Mouse (Mus musculus) midbrain, embryonic 11.5 days (tissue): ENCODE results near the gene Snd1. TPM values are rescaled to one million over a fixed set of nuclear protein-coding genes. Genes with fewer than 3 reads are reported as not detected.

Experiments used
- ATAC-seq: fragments of 200-750 bp; cut with Nextera tagmentation; 2 replicates; pipeline ENCODE4 v1.8.0; 2017; ENCODE audit warnings: moderate TSS enrichment, moderate library complexity; ENCODE audit not compliant: low FRiP score
- DNase-seq: peaks from one replicate; pipeline ENCODE4 v3.0.0; 2015; ENCODE audit warnings: low spot score; ENCODE audit errors: missing footprints
- H3K27ac ChIP-seq: fragments of 300-500 bp; sonication (generic); 2 replicates; pipeline ENCODE4 v1.5.1; 2014; ENCODE audit warnings: low read depth, low read length
- H3K27me3 ChIP-seq: fragments of 300-500 bp; sonication (generic); 2 replicates; pipeline ENCODE4 v1.6.1; 2014; ENCODE audit warnings: mild to moderate bottlenecking, low read length, moderate library complexity, mixed read lengths; ENCODE audit not compliant: control insufficient read depth, insufficient read depth
- H3K36me3 ChIP-seq: fragments of 300-500 bp; sonication (generic); 2 replicates; pipeline ENCODE4 v1.6.1; 2014; ENCODE audit warnings: mild to moderate bottlenecking, low read length, moderate library complexity, mixed read lengths; ENCODE audit not compliant: control insufficient read depth, insufficient read depth
- H3K4me1 ChIP-seq: fragments of 300-500 bp; sonication (generic); 2 replicates; pipeline ENCODE4 v1.6.1; 2014; ENCODE audit warnings: low read length; ENCODE audit not compliant: control insufficient read depth, insufficient read depth
- H3K4me2 ChIP-seq: fragments of 300-500 bp; sonication (generic); 2 replicates; pipeline ENCODE4 v1.6.1; 2014; ENCODE audit warnings: mild to moderate bottlenecking, moderate library complexity
- H3K4me3 ChIP-seq: fragments of 300-500 bp; sonication (generic); 2 replicates; pipeline ENCODE4 v1.5.1; 2014; ENCODE audit warnings: low read depth, low read length
- H3K9ac ChIP-seq: fragments of 300-500 bp; sonication (generic); 2 replicates; pipeline ENCODE4 v1.6.1; 2014; ENCODE audit warnings: low read length
- H3K9me3 ChIP-seq: fragments of 300-500 bp; sonication (generic); 2 replicates; pipeline ENCODE4 v1.6.1; 2016; ENCODE audit warnings: low read length; ENCODE audit not compliant: control insufficient read depth
- WGBS: fragments of 180-500 bp; shearing (Covaris S2); extraction: QIAGEN DNeasy Blood & Tissue Kit; methylation state at CpG from one replicate; pipeline ENCODE4 v1.1.7; 2014; 5-methylcytosine and 5-hydroxymethylcytosine counted together
- polyA plus RNA-seq: library from polyadenylated mRNA; unstranded; fragments of >200 nt; fragmentation: Nextera tagmentation; extraction: Ambion mirVana; gene quantifications from 2 replicates; pipeline ENCODE4 v1.2.1, GENCODE M21; 2014

The Snd1 gene
- polyA plus RNA-seq, 1 experiment from 2014 or later: 88.9 TPM

- H3K4me2 ChIP-seq: no peak overlapping the region
- H3K4me3 ChIP-seq: no peak overlapping the region
- ATAC-seq (no peak), DNase-seq (no peak)
- no peaks in the 10 kb centered on the region; the same call in 1 of the 2 replicates for H3K36me3 ChIP-seq
- H3K9ac ChIP-seq: no peak overlapping the region
- 72% methylated on average over 5 of the region's 5 CpGs for WGBS
- H3K27me3 ChIP-seq: no peaks in the 10 kb centered on the region
- no peak overlapping the region for H3K27ac ChIP-seq
- H3K9me3 ChIP-seq: no peaks in the 10 kb centered on the region
- peaks cover 7% of the 10 kb centered on the region for H3K4me1 ChIP-seq
Observed at GRCm38 (mm10) chr6:28724776-28725175, 249.8 kb downstream of the Snd1 start.

- H3K36me3 ChIP-seq: no peaks in the 10 kb centered on the region
- no peak for ATAC-seq
- DNase-seq: no peak
Observed at GRCm38 (mm10) chr6:28729236-28729635, 254.3 kb downstream of the Snd1 start.

GRCm38 (mm10) chr6:28729649-28730048, 254.7 kb downstream of the Snd1 start:
- H3K27me3 ChIP-seq: no peaks in the 10 kb centered on the region
- no peak overlapping the region for H3K4me2 ChIP-seq
- H3K36me3 ChIP-seq: no peaks in the 10 kb centered on the region
- H3K4me3 ChIP-seq: no peak overlapping the region
- ATAC-seq (no peak), DNase-seq (no peak)
- peaks cover 9% of the 10 kb centered on the region for H3K4me1 ChIP-seq
- H3K9me3 ChIP-seq: no peaks in the 10 kb centered on the region
- no peak overlapping the region for H3K27ac ChIP-seq
- 31% methylated on average over 2 of the region's 2 CpGs for WGBS
- no peak overlapping the region for H3K9ac ChIP-seq

More at GRCm38 (mm10) chr6:28729236-28729635, 254.3 kb downstream of the Snd1 start:
- no peaks in the 10 kb centered on the region for H3K9me3 ChIP-seq
- H3K27me3 ChIP-seq: no peaks in the 10 kb centered on the region
- H3K9ac ChIP-seq: no peak overlapping the region
- 43% methylated on average over 3 of the region's 3 CpGs for WGBS
- H3K4me1 ChIP-seq: peaks cover 9% of the 10 kb centered on the region
- H3K4me2 ChIP-seq: no peak overlapping the region
- H3K4me3 ChIP-seq: no peak overlapping the region
- H3K27ac ChIP-seq: no peak overlapping the region

- ATAC-seq: no peak
- H3K9me3 ChIP-seq: no peaks in the 10 kb centered on the region
- H3K4me1 ChIP-seq: peaks cover 7% of the 10 kb centered on the region
- DNase-seq: no peak
- no peaks in the 10 kb centered on the region for H3K27me3 ChIP-seq
- no peak overlapping the region for H3K9ac ChIP-seq
- H3K27ac ChIP-seq: no peak overlapping the region
- H3K4me2 ChIP-seq: no peak overlapping the region
- H3K4me3 ChIP-seq: no peak overlapping the region
- H3K36me3 ChIP-seq: no peaks in the 10 kb centered on the region
- 93% methylated on average over 6 of the region's 6 CpGs for WGBS
Observed at GRCm38 (mm10) chr6:28731246-28731645, 256.3 kb downstream of the Snd1 start.

GRCm38 (mm10) chr6:28733884-28734647, 259.1 kb downstream of the Snd1 start:
- peaks cover 7% of the 10 kb centered on the region for H3K4me1 ChIP-seq
- no peaks in the 10 kb centered on the region for H3K9me3 ChIP-seq
- H3K27ac ChIP-seq: no peak overlapping the region
- H3K4me3 ChIP-seq: no peak overlapping the region
- 81% methylated on average over 5 of the region's 5 CpGs for WGBS
- no peak overlapping the region for H3K9ac ChIP-seq
- no peaks in the 10 kb centered on the region for H3K36me3 ChIP-seq
- no peak for DNase-seq
- no peak overlapping the region for H3K4me2 ChIP-seq
- no peaks in the 10 kb centered on the region for H3K27me3 ChIP-seq
- ATAC-seq: no peak

GRCm38 (mm10) chr6:28735116-28735515, 260.2 kb downstream of the Snd1 start:
- Histone ChIP-seq H3K27me3 (no peaks in the 10 kb centered on the region), H3K4me3 (no peak overlapping the region), H3K9me3 (no peaks in the 10 kb centered on the region), H3K27ac (no peak overlapping the region), H3K36me3 (no peaks in the 10 kb centered on the region), H3K4me1 (no peaks in the 10 kb centered on the region; the same call in 1 of the 2 replicates), H3K4me2 (no peak overlapping the region), H3K9ac (no peak overlapping the region)
- ATAC-seq (no peak), DNase-seq (no peak)
- 83% methylated on average over 9 of the region's 9 CpGs for WGBS

- 79% methylated on average over 7 of the region's 7 CpGs for WGBS
- H3K9me3 ChIP-seq: no peaks in the 10 kb centered on the region
- H3K4me2 ChIP-seq: no peak overlapping the region
- H3K36me3 ChIP-seq: no peaks in the 10 kb centered on the region
- no peak for ATAC-seq
- no peak overlapping the region for H3K9ac ChIP-seq
- H3K27me3 ChIP-seq: no peaks in the 10 kb centered on the region
- H3K4me3 ChIP-seq: no peak overlapping the region
- DNase-seq: no peak
- H3K27ac ChIP-seq: no peak overlapping the region
- no peaks in the 10 kb centered on the region for H3K4me1 ChIP-seq
Observed at GRCm38 (mm10) chr6:28736665-28737064, 261.7 kb downstream of the Snd1 start.

GRCm38 (mm10) chr6:28737601-28738000, 262.7 kb downstream of the Snd1 start:
- Histone ChIP-seq H3K9ac (no peak overlapping the region), H3K27me3 (no peaks in the 10 kb centered on the region)

GRCm38 (mm10) chr6:28743586-28743985, 268.6 kb downstream of the Snd1 start:
- no peaks in the 10 kb centered on the region for H3K9me3 ChIP-seq
- DNase-seq (no peak), ATAC-seq (no peak)
- 67% methylated on average over 1 of the region's 1 CpGs for WGBS
- H3K27me3 ChIP-seq: no peaks in the 10 kb centered on the region
- H3K9ac ChIP-seq: no peak overlapping the region
- H3K27ac ChIP-seq: no peak overlapping the region
- H3K4me1 ChIP-seq: peaks cover 3% of the 10 kb centered on the region; the same call in 1 of the 2 replicates
- H3K36me3 ChIP-seq: no peaks in the 10 kb centered on the region
- H3K4me2 ChIP-seq: no peak overlapping the region
- H3K4me3 ChIP-seq: no peak overlapping the region

More at GRCm38 (mm10) chr6:28737601-28738000, 262.7 kb downstream of the Snd1 start:
- H3K36me3 ChIP-seq: no peaks in the 10 kb centered on the region
- no peaks in the 10 kb centered on the region for H3K4me1 ChIP-seq
- WGBS: 95% methylated on average over 1 of the region's 1 CpGs
- no peak for ATAC-seq
- no peak overlapping the region for H3K4me3 ChIP-seq
- H3K9me3 ChIP-seq: no peaks in the 10 kb centered on the region
- H3K4me2 ChIP-seq: no peak overlapping the region
- no peak for DNase-seq
- no peak overlapping the region for H3K27ac ChIP-seq
